Mouse (Mus musculus): ENCODE results near the gene Jak1. TPM values are rescaled to one million over a fixed set of nuclear protein-coding genes. Genes with fewer than 3 reads are reported as not detected.

Gene Jak1
- polyA plus RNA-seq, 1 experiment from 2014 or later: 46.3 TPM

GRCm38 (mm10) chr4:101157476-101157875, 107.6 kb downstream of the Jak1 start:
- 87% methylated on average over 5 of the region's 5 CpGs for WGBS
- Histone ChIP-seq H3K9ac (ENCODE audit: low read depth, low read length) (no peak overlapping the region), H3K9me3 (ENCODE audit: control insufficient read depth) (no peaks in the 10 kb centered on the region), H3K4me1 (replicated peaks; ENCODE audit: control insufficient read depth, insufficient read depth, low read length) (no peaks in the 10 kb centered on the region), H3K27me3 (replicated peaks; ENCODE audit: control insufficient read depth, insufficient read depth, low read length) (no peaks in the 10 kb centered on the region), H3K27ac (ENCODE audit: low read depth, low read length) (no peak overlapping the region), H3K36me3 (ENCODE audit: control insufficient read depth, insufficient read depth) (peaks cover 91% of the 10 kb centered on the region), H3K4me3 (ENCODE audit: low read depth, low read length) (no peak overlapping the region), H3K4me2 (replicated peaks; ENCODE audit: low read depth) (no peak overlapping the region)
- ATAC-seq: no peak
- no peak for TF ChIP-seq CTCF (IDR thresholded peaks at IDR 0.05; ENCODE audit: low read depth)

- no peaks in the 10 kb centered on the region for H3K9me3 ChIP-seq (ENCODE audit: control insufficient read depth)
Measured at GRCm38 (mm10) chr4:101155541-101155940, 109.5 kb downstream of the Jak1 start.

GRCm38 (mm10) chr4:101146891-101147655, 118.0 kb downstream of the Jak1 start:
- 85% methylated on average over 11 of the region's 11 CpGs for WGBS

More at GRCm38 (mm10) chr4:101155541-101155940, 109.5 kb downstream of the Jak1 start:
- Histone ChIP-seq H3K27me3 (replicated peaks; ENCODE audit: control insufficient read depth, insufficient read depth, low read length) (no peaks in the 10 kb centered on the region), H3K4me1 (replicated peaks; ENCODE audit: control insufficient read depth, insufficient read depth, low read length) (no peaks in the 10 kb centered on the region), H3K4me2 (replicated peaks; ENCODE audit: low read depth) (no peak overlapping the region), H3K36me3 (ENCODE audit: control insufficient read depth, insufficient read depth) (peaks cover 86% of the 10 kb centered on the region), H3K9ac (ENCODE audit: low read depth, low read length) (no peak overlapping the region), H3K27ac (ENCODE audit: low read depth, low read length) (no peak overlapping the region), H3K4me3 (ENCODE audit: low read depth, low read length) (no peak overlapping the region)
- WGBS: 78% methylated on average over 4 of the region's 4 CpGs
- TF ChIP-seq CTCF (IDR thresholded peaks at IDR 0.05; ENCODE audit: low read depth): no peak
- no peak for ATAC-seq

GRCm38 (mm10) chr4:101146047-101146745, 118.9 kb downstream of the Jak1 start:
- H3K9me3 ChIP-seq (ENCODE audit: control insufficient read depth): no peaks in the 10 kb centered on the region
- WGBS: 36% methylated on average over 9 of the region's 9 CpGs
- H3K4me1 ChIP-seq (replicated peaks; ENCODE audit: control insufficient read depth, insufficient read depth, low read length): no peaks in the 10 kb centered on the region

More at GRCm38 (mm10) chr4:101146891-101147655, 118.0 kb downstream of the Jak1 start:
- Histone ChIP-seq H3K4me3 (ENCODE audit: low read depth, low read length) (no peak overlapping the region), H3K9me3 (ENCODE audit: control insufficient read depth) (no peaks in the 10 kb centered on the region), H3K9ac (ENCODE audit: low read depth, low read length) (no peak overlapping the region), H3K27ac (ENCODE audit: low read depth, low read length) (no peak overlapping the region), H3K4me2 (replicated peaks; ENCODE audit: low read depth) (no peak overlapping the region), H3K36me3 (ENCODE audit: control insufficient read depth, insufficient read depth) (peaks cover 22% of the 10 kb centered on the region), H3K27me3 (replicated peaks; ENCODE audit: control insufficient read depth, insufficient read depth, low read length) (no peaks in the 10 kb centered on the region), H3K4me1 (replicated peaks; ENCODE audit: control insufficient read depth, insufficient read depth, low read length) (no peaks in the 10 kb centered on the region)
- no peak for ATAC-seq
- peak; percentile 44; the same call in 1 of the 2 replicates for TF ChIP-seq CTCF (IDR thresholded peaks at IDR 0.05; ENCODE audit: low read depth)

GRCm38 (mm10) chr4:101144790-101145189, 120.3 kb downstream of the Jak1 start:
- Histone ChIP-seq H3K9ac (ENCODE audit: low read depth, low read length) (no peak overlapping the region), H3K36me3 (ENCODE audit: control insufficient read depth, insufficient read depth) (peaks cover 2% of the 10 kb centered on the region), H3K4me3 (ENCODE audit: low read depth, low read length) (no peak overlapping the region), H3K9me3 (ENCODE audit: control insufficient read depth) (no peaks in the 10 kb centered on the region), H3K4me1 (replicated peaks; ENCODE audit: control insufficient read depth, insufficient read depth, low read length) (no peaks in the 10 kb centered on the region), H3K4me2 (replicated peaks; ENCODE audit: low read depth) (no peak overlapping the region), H3K27me3 (replicated peaks; ENCODE audit: control insufficient read depth, insufficient read depth, low read length) (no peaks in the 10 kb centered on the region), H3K27ac (ENCODE audit: low read depth, low read length) (no peak overlapping the region)
- no peak for TF ChIP-seq CTCF (IDR thresholded peaks at IDR 0.05; ENCODE audit: low read depth)
- no peak for ATAC-seq
- 79% methylated on average over 7 of the region's 7 CpGs for WGBS

More at GRCm38 (mm10) chr4:101146047-101146745, 118.9 kb downstream of the Jak1 start:
- no peak overlapping the region for H3K4me2 ChIP-seq (replicated peaks; ENCODE audit: low read depth)
- peak; percentile 94 for TF ChIP-seq CTCF (IDR thresholded peaks at IDR 0.05; ENCODE audit: low read depth)
- no peaks in the 10 kb centered on the region for H3K27me3 ChIP-seq (replicated peaks; ENCODE audit: control insufficient read depth, insufficient read depth, low read length)
- H3K27ac ChIP-seq (ENCODE audit: low read depth, low read length): no peak overlapping the region
- H3K36me3 ChIP-seq (ENCODE audit: control insufficient read depth, insufficient read depth): peaks cover 16% of the 10 kb centered on the region
- ATAC-seq: no peak
- no peak overlapping the region for H3K9ac ChIP-seq (ENCODE audit: low read depth, low read length)
- no peak overlapping the region for H3K4me3 ChIP-seq (ENCODE audit: low read depth, low read length)

- 58% methylated on average over 4 of the region's 4 CpGs for WGBS
- Histone ChIP-seq H3K4me1 (replicated peaks; ENCODE audit: control insufficient read depth, insufficient read depth, low read length) (no peaks in the 10 kb centered on the region), H3K9me3 (ENCODE audit: control insufficient read depth) (no peaks in the 10 kb centered on the region), H3K4me3 (ENCODE audit: low read depth, low read length) (no peak overlapping the region), H3K9ac (ENCODE audit: low read depth, low read length) (no peak overlapping the region), H3K36me3 (ENCODE audit: control insufficient read depth, insufficient read depth) (no peaks in the 10 kb centered on the region; the same call in 1 of the 2 replicates), H3K27me3 (replicated peaks; ENCODE audit: control insufficient read depth, insufficient read depth, low read length) (no peaks in the 10 kb centered on the region), H3K27ac (ENCODE audit: low read depth, low read length) (no peak overlapping the region), H3K4me2 (replicated peaks; ENCODE audit: low read depth) (no peak overlapping the region)
- ATAC-seq: no peak
- TF ChIP-seq CTCF (IDR thresholded peaks at IDR 0.05; ENCODE audit: low read depth): no peak
Measured at GRCm38 (mm10) chr4:101144361-101144760, 120.7 kb downstream of the Jak1 start.

Data from intestine, postnatal 0 days (tissue).